Mouse (Mus musculus) G1E-ER4 (cell line): ENCODE measurements around the gene Olfr788. TPM values are rescaled to one million over a fixed set of nuclear protein-coding genes. Genes with fewer than 3 reads are reported as not detected.

ENCODE experiments used
- GATA1 ChIP-seq: IDR thresholded peaks from one replicate; pipeline ENCODE4 v1.8.0; 2012; ENCODE audit warnings: low read length, inconsistent platforms
- polyA plus RNA-seq: library from polyadenylated mRNA; stranded (reverse); fragments of >175 nt; gene quantifications from 2 replicates; pipeline ENCODE4 v1.2.3, GENCODE M21; 2012

Gene Olfr788
- polyA plus RNA-seq, result not detected in 2 replicates

GRCm38 (mm10) chr10:129470698-129471097, at the start of gene Olfr788:
Gene Olfr788 (plus strand): TSS chr10:129470998.
- TF ChIP-seq GATA1, result no peak

GRCm38 (mm10) chr10:129427006-129427405, 43.8 kb upstream of the Olfr788 start, which contains the start of gene Olfr786:
Gene Olfr786 (plus strand): TSS chr10:129427306.
- no peak for TF ChIP-seq GATA1

- no peak for TF ChIP-seq GATA1
These were observed 9.2 kb upstream of the Olfr788 start, which contains the start of gene Olfr787 for GRCm38 (mm10) chr10:129461562-129461961. Gene Olfr787 (plus strand): TSS chr10:129461862.

- no peak for TF ChIP-seq GATA1
These were observed 2.5 kb downstream of the Olfr788 start for GRCm38 (mm10) chr10:129473256-129473655.

GRCm38 (mm10) chr10:129473723-129474122, 2.9 kb downstream of the Olfr788 start:
- no peak for TF ChIP-seq GATA1

GRCm38 (mm10) chr10:129484452-129484851, 13.7 kb downstream of the Olfr788 start, which contains the start of gene Olfr789:
Gene Olfr789 (plus strand): TSS chr10:129484752.
- TF ChIP-seq GATA1, result no peak

GRCm38 (mm10) chr10:129490101-129490500, 19.3 kb downstream of the Olfr788 start:
- no peak for TF ChIP-seq GATA1

GRCm38 (mm10) chr10:129498192-129498591, 27.4 kb downstream of the Olfr788 start, which contains the start of gene Olfr790:
Gene Olfr790 (plus strand): TSS chr10:129498492.
- no peak for TF ChIP-seq GATA1

- TF ChIP-seq GATA1, result no peak
These were observed 50.7 kb downstream of the Olfr788 start, which contains the start of gene Olfr791 for GRCm38 (mm10) chr10:129521492-129521891. Gene Olfr791 (plus strand): TSS chr10:129521792.

Other genes starting within 250 kb of the Olfr788 start
- gene Olfr774, start 234.8 kb upstream of the Olfr788 start, polyA plus RNA-seq, result not detected in 2 replicates
- not detected in 2 replicates for gene Olfr775, start 222.6 kb upstream of the Olfr788 start, polyA plus RNA-seq
- not detected in 2 replicates for gene Olfr776, start 211.9 kb upstream of the Olfr788 start, polyA plus RNA-seq
- not detected in 2 replicates for gene Olfr777, start 199.5 kb upstream of the Olfr788 start, polyA plus RNA-seq
- not detected in 2 replicates for gene Olfr780, start 152.9 kb upstream of the Olfr788 start, polyA plus RNA-seq
- not detected in 2 replicates for gene Olfr781, start 142.1 kb upstream of the Olfr788 start, polyA plus RNA-seq
- not detected in 2 replicates for gene Olfr782, start 122.1 kb upstream of the Olfr788 start, polyA plus RNA-seq
- gene Olfr784, start 86.9 kb upstream of the Olfr788 start, polyA plus RNA-seq, result not detected in 2 replicates
- gene Olfr785, start 65.6 kb upstream of the Olfr788 start, polyA plus RNA-seq, result not detected in 2 replicates
- gene Olfr786, start 43.7 kb upstream of the Olfr788 start, polyA plus RNA-seq, result not detected in 2 replicates
- not detected in 2 replicates for gene Olfr787, start 9.1 kb upstream of the Olfr788 start, polyA plus RNA-seq
- not detected in 2 replicates for gene Olfr789, start 13.8 kb downstream of the Olfr788 start, polyA plus RNA-seq
- not detected in 2 replicates for gene Olfr790, start 27.5 kb downstream of the Olfr788 start, polyA plus RNA-seq
- gene Olfr791, start 50.8 kb downstream of the Olfr788 start, polyA plus RNA-seq, result not detected in 2 replicates
- gene Olfr792, start 68.2 kb downstream of the Olfr788 start, polyA plus RNA-seq, result not detected in 2 replicates
- not detected in 2 replicates for gene Olfr794, start 96.7 kb downstream of the Olfr788 start, polyA plus RNA-seq
- gene Olfr796, start 141.6 kb downstream of the Olfr788 start, polyA plus RNA-seq, result not detected in 2 replicates
- not detected in 2 replicates for gene Olfr798, start 156.9 kb downstream of the Olfr788 start, polyA plus RNA-seq
- gene Olfr799, start 166.5 kb downstream of the Olfr788 start, polyA plus RNA-seq, result not detected in 2 replicates
- not detected in 2 replicates for gene Olfr800, start 186.7 kb downstream of the Olfr788 start, polyA plus RNA-seq
- gene Olfr801, start 202.9 kb downstream of the Olfr788 start, polyA plus RNA-seq, result not detected in 2 replicates
- gene Olfr802, start 217.2 kb downstream of the Olfr788 start, polyA plus RNA-seq, result not detected in 2 replicates
- not detected in 2 replicates for gene Olfr803, start 223.3 kb downstream of the Olfr788 start, polyA plus RNA-seq
- not detected in 2 replicates for gene Olfr804, start 232.2 kb downstream of the Olfr788 start, polyA plus RNA-seq